Mouse (Mus musculus) layer of hippocampus, adult 9-11 months (tissue): ENCODE data around the gene Sgms1.
"Not testable (repeated sequence)": the region's sequence is repeated elsewhere in the genome, so short reads cannot be mapped to it uniquely, and the experiment has no call there.

Source experiments
- DNase-seq: peaks from one replicate; pipeline ENCODE4 v3.0.0; 2022

The Sgms1 gene

DNA sequence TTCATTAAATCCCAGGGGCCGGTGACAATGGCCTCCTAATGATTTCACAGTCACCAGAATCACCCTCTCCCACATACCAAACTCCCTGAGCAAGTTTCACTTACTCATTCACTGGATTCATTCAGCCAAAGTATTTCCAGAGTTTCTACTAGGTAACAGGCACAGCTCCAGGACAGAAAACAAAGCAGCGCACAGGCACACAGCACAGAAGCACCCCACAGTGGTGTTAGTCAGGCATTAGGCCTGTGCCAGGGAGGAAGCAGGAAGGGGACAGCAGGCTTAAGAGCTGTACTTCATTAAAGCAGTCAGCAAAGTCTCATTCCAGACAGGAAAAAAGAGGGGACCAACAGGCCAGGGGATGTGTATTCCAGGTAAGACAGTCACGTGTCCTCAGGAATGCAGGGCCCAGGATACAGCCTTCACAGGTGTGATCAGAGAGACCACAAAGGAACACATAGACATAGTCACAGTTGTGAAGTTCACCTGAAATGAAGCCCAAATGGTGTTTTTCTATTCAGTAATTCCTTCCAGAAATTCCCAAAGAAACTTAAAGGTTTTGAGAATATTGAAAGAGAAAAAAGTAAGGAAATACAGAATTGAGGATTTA, 67.0 kb downstream of the Sgms1 start:
- peak; percentile 68 for DNase-seq

DNA sequence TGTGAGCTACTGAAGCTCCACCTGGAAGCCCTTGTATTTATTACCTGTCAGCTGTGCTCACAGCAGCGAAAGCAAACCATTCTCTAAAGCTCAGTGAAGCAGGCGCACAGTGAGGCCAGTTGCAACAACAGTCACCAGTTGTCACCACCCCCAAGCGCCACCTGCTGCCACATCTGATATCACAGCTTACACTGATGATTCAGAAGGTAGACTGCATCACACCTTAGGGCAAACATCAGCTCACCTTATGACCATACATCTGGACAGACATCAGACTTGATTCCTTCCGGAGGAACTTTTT, 69.2 kb downstream of the Sgms1 start:
- no peak for DNase-seq

DNA sequence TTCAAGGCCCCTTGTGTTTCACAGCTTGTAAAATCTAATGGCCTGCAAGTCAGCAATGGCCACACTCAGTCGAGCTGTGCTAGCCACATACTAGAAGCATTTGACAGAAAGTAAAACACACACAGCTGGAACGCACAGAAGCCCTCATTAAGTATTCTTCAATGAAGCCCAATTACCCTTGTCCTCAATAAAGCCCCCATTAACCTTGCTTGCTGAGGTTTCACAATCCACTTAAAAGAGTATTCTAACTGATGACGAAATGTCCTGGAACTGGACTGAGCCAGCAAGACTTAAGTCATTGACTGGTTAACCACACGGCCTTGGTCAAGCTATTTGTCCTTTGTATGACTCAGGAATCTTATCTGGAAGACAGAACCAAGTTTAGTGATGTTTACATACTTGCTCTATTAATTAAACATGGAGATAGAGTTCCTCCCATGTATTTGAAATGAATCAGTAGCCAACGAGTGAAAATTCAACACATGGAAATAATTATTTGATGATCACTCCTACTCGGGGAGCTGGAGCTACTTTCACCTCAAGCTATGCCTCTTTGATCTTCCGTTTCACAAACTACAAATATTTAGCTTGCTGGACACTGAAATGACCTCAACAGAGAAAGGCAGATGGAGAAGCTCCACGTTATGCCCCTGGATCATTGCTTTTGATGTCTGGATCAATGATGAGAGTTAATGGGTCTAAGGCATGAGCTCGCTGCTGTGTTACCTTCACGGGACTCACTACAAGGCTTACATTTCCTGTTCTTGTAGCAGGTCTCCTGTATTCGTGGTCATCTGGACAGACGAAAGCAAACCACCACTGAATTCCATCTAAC, 69.8 kb downstream of the Sgms1 start:
- DNase-seq: no peak

DNA sequence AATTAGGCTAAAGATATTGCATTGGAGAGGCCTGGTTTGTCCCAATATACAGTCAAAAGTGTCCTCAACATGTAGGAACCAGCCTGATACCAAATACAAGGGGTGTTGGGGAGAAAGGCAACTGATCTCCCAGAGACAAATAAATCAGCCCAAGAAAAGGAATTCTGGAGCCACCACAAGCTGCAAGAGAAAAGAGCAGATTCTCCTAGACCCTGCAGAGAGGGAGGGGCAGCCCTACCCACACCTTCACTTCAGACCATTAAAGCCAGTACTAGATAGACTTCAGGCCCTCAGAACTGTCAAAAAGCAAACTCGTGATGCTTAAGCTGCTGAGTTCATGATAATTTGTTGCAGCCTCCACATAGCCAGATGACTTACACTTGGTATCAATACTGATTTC, 70.5 kb downstream of the Sgms1 start:
- no peak for DNase-seq

DNA sequence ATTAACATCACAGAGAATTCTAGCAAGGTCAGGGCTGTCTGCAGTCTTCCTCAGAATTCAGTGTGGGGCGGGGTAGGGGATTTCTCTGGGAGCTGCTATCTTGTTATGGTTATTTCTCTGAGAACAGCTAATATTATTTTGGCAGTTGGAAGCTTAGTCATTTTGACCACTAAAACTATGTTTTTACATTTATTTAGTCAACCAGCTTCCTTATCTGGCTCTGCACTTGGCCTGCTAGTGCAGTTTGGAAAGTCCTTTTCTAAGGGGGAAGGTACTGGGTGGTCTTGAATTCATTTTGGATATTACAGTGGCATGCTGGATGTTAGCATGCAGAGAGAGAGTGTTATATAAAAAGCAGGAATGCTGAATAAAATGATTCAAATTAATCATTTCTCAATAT, 72.2 kb downstream of the Sgms1 start:
- not testable (repeated sequence) for DNase-seq

DNA sequence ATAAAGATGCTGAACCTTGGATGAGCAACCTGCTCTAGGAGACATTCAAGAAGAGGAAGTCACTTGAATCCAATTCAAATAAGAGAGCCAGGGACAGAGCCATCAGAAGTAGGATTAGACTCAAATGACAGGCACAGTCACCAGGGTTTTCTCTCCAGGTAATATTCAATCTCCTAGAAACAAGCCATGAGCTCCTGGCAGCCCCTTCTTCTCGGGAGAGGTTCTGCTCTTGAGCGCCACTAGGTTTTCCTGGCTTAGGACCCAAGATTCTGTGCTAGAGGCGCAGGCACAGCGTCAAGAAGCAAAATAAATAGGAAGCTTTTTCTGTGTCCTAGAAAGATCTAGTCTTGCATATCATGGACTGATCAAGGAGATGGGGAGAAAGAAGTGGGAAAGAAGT, 76.2 kb downstream of the Sgms1 start:
- DNase-seq: no peak

DNA sequence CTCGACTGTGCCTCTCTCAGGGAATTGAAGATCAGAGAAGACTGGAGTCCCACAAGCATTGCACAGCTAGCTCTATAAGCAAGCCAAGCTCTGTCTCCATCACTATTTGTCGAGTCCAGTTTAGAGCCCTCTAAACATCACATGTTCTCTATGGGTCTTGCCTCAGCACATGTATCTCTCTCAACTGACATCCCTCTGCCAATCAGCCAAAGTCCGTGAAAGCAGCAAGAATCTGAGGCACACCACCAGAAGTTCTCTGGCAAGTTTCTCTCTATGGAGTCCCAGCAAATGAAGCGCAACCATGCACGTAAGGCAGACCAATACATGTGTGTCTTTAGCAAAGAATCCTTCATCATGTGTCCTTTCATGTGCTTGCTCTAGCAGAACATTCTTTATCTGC, 77.8 kb downstream of the Sgms1 start:
- no peak for DNase-seq

DNA sequence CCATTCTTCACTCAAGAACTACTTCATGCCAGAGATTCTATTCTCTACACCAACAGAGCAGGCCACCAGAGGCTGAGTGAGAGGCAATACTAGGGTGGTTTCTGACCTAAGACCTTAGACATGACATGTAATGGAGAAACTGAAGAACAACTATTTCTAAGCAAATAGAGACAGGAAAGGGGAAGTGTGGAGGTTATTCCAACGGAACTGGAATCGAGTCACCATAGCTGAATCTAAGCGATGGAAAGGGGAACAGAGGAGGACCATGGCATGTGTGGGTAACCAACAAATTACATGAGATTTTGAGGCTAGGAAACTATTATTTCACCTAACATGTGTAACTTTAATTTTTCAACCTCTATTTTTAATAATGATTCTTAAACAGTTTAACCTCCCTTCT, 78.5 kb downstream of the Sgms1 start:
- DNase-seq: no peak

DNA sequence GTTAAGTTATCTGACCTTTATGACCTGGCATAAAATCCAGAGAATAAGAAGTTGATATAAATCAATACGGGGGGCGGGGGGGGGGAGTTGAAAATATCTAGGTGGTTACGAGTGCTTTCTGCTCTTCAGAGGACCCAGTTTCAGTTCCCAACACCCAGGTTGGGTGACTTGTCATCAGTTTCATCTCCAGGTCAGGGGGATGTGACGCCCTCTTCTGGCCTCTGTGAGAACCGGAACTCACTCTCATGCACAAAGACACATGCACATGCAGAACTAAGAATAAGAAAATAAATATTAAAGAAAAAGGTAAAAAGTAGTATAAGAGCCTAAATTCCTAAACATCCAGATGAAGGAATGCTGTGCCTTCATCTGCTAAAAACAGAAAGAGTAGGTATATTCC, 79.0 kb downstream of the Sgms1 start:
- no peak for DNase-seq

DNA sequence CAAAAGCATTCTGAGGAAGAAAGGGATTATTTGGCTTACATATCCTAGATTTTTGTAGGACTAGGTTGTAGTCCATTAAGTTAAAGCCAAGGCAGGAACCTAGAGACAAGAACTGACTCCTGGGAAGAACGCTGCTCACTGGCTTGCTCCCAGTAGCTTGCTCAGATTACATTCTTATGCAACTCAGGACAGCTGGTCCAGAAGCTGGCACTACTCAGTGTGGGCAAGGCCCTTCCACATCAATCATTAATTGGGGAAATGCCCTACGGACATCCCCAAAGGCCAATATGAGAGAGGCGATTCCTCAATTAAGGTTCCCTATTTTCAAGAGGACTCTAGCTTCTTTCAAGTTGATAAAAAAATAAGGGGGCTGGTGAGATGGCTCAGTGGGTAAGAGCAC, 80.2 kb downstream of the Sgms1 start:
- no peak for DNase-seq

DNA sequence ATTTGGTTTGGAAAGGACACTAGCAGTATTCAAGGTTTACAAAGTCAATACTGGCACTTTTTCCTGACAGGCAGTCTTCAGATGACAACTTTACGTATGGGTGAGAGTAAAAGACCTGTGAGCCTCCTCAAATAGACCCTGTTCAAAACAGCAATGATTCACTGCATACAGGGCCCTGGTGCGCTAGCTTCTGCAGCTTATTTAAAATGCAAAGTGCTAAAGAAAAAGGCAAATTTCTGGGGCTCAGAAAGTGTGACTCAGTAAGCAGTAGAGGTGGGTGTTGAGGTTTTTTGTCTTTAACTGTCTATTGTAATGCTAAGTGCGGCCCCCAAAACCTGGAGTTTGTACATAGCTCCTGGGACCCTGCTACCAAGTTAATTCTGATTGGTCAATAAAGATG, 81.2 kb downstream of the Sgms1 start:
- DNase-seq: no peak

DNA sequence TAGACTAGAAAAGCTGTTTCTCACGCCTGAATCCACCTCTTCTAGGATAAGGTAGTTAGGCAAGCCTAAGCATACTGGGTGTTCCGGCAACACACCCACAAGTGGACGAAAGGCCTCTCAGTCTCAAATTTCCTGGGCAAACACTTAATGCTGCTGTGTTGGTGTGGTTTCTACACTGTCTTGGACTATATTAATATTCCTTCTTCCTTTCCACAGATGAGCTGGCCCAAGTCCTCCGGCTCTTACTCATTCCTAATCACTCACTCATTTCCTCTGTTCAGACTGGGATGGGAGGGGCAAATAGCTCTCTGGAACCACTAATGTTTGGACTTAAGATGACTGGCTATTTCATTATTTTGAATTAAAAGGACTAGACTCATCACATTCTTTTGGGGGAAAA, 84.6 kb downstream of the Sgms1 start:
- DNase-seq: no peak

DNA sequence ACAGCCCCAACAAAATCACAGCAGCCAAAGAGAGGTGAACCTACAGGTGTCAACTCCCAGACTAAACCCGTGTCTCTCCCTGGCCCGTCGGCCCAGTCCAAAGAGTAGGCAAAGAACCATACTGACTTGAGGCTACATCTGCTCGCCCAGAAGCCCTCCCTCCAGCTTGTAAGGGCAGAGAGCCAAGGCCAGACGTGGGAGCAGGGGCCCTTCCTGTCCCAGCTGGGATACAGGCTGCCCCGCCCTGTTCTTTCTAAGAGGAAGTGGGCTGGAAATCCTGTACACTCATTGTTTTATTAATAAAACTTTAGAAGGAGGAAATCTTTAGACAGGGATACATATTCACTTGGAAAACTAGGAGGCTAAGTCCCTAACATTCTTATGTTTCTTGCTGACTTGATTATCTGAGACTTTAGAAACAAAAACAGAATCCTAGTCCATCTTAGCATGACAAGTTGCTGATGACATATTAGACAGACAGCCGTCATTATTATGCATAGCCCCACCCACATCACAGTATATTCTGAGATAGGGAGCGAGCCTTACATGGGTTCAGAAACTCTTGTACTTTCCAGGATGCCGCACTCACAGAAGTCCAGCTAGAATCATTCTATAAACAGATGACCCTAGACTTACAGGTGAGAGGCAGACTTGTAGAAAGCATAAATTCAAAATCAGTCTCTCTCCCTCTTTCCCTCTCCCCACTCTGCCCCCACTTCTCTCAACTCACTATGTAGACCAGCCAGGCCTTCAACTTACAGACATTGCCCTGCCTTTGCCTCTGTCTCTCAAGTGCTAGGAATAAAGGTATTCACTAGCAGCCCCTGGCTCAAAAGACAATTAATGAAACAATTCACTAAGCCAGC, 85.3 kb downstream of the Sgms1 start:
- no peak for DNase-seq

DNA sequence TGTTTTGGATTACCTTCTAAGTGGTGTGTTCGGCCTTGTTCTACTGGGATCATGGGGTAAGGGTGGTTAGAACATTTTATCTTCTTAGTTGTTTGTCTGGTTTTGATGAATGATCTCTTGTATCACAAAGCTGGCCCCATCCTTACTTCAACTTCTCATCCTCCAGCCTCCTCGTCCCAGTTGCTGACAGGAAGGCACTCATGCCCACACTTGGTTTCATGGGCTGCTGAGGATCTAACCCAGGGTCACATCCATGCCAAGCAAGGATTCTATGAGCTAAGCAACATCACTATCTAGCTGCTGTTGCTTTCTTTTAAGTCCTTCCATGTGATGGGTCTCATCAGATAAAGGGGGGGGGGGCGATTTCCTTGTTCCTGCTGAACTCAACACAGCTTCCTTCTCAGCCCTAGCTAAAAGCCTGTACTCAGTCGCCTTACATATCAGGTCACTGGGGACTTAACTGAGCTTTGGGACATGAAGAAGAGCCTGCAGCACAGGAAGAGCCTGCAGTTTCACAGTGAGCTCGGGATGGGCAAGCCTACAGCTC, 86.6 kb downstream of the Sgms1 start:
- DNase-seq: no peak

DNA sequence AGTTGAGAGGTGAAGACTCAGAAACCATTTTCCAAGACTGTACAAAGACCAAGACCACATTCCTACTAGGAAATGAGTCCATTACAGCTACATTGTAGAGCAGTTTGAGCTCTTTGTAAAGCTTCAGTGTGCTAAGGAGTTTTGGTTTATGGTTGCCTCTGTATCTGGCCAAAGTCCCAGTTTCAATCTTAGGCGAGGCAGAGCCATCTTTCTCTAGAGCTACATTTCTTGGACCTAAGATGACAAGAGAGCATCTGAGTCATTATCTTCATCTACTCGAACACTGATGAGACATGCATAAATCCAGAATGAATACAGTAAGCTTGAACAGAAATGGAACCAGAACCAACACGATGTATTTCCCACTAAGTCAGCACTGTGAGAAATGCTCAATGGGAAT, 87.9 kb downstream of the Sgms1 start:
- DNase-seq: no peak

DNA sequence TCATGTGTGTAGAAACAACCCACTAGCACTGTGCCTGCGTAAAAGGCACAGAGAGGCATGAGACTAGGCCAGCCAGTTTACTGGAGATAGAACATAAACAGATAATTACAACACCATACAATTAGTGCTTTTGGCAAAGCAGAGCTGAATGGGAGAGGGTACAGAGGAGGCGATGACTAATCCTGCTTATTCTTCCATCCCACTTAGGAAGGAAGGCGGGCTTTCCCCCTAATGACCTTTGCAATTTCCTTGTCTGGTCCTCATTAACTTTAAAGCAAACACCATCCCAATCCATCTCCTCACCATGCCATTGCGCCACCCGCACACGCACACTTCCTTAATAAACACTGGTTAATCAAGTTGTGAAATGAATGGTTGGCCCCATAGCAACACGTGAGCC, 91.3 kb downstream of the Sgms1 start:
- DNase-seq: no peak

DNA sequence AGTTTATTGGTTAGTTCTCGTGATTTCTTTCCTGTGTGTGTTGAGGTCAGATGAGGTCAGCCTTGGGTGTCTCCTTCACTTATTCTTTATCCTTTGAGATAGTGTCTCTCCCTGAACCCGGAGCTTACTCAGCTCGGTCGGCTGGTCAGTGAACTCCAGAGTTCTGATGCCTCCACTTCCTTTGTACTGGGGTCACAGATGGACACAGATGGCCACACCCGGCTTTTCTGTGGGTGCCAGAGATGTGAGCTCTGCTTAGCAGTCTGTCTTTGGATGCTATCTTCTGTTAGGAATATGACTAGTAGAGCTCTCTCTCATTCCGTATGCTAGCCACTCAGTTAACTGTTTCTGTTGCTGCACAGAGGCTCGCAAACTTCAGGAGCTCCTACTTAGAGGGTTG, 92.7 kb downstream of the Sgms1 start:
- no peak for DNase-seq

DNA sequence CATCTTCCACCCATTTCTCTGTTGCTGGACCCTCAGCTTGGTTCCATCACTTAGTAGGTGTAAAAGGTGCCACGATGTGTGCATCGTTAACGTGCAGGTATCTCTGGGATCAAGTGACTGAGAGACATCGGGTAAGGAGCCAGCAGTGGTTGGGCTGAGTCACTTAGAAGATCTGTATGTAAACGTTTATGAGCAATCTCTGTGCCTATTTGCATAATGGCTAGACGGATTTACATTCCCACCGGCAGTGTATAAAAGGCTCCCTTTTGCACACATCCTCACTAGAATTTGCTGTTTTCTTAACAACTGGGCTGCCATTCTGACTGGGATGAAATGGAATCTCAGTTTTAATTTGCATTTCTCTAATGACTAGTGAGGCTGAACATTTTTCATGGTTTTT, 93.9 kb downstream of the Sgms1 start:
- no peak for DNase-seq

DNA sequence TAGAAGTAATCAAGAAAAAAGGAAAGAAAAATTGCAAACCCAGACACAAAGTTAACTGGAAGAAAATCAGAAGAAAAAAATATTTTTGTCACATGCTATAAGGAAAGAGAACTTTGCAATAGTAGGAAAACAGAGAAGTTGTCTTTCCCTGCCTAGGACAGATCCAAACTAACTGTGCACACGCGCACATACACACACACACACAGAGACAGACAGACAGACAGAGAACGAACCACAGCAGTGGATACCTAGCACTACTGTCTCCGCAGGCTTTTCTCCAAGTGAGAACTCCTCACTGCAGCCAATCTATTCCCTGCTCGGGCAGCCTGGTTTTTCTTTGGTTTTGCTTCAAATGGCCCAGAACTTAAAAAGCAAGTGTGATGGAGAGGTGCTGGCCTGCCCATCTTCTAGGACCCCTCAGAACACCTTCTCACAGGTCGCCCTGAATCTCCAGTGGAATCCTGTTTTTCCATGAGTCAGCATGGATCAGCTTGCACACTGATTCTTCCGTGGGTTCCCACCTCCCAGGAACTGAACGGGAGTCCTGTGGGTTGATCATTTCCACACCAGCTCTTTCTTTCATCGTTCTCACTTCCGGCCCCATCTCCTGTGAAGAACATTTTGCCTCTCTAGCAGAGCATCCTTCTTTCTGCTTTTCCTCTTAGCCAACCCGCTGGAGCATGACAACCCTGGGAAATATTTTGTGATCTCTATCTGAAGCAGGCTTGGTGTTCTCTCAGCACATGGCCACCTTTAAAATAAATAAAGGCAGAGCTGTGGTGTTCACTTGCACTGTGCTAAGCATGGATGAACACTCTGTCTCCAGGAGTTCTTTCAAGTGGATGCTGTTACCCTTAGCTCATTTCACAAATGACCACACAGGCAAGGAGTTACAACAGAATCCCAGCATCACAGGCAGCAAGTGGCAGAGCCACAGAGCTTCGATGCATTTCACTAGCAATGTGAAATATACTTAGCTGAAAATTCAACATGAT, 96.4 kb downstream of the Sgms1 start:
- no peak for DNase-seq

DNA sequence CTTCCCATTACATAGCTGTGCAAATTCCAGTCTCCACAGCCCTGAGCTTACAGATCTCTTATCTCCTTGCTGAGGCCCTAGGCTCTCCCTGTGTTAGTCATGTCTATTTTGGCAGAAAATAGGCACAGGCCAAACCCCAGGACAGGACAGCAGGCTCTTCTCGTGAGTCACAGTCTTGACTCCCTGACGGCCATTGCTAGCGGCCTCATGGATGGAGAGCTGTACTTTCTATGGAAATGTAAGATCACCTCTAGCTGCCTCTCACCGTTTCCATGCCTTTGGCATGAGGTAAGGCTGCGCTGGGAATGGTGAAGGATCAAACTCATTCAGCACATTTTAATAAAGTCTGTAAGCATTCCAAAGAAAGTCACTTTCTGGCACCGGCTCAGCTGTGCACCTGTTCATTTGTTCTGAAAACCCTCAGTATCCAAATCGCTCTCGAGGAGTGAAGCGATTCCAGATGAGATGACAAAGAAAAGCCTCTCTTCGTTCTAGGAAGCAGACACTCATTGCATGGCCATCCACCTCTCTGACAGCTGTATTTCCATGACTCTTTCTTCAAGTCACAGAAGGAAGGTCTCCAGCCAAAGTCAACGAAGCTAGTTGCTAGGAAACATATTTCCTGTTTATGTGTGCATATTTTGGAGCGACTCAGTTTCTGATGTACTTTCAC, 97.3 kb downstream of the Sgms1 start:
- no peak for DNase-seq

DNA sequence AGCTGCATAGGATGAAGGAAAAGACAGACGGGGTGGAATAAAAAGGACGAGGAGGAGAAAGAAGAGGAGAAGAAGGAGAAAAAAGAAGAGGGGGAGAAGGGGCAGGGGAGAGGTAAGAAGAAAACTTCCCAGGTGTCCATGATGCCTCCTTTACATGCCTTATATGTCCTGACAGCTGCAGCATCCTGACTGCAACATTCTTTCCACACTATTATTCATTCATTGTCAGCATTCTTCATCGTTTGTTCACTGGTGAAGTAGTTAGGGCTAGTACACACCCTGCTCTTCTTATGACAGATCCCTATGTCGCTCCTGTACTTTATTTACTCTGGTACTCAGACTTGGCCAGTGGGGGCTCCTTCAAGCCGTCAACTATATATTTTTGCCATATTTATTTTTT, 98.4 kb downstream of the Sgms1 start:
- no peak for DNase-seq

DNA sequence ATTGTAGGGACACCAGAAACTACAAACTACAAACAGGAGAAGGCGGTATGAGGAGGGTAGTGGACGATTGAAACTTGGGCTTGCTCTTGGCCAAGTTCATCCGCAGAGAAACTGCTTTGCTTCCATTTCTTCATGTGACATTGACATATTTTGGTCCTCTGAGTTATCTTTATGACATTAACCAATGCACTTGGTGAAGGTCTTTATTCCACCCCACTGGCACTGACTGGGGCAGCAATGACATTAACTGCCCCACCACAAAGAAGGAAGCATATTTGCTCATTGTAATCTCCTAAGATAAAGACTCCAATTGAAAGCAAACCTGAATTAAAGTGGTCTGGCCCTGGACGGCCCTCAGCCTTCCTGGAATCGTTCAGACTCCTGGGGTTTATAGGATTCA, 100.6 kb downstream of the Sgms1 start:
- no peak for DNase-seq
